Mouse (Mus musculus) forebrain, embryonic 16.5 days (tissue): ENCODE measurements around the gene Sh3gl3. TPM values are rescaled to one million over a fixed set of nuclear protein-coding genes. Genes with fewer than 3 reads are reported as not detected.

Experiments used
- ATAC-seq: fragments of 200-750 bp; cut with Nextera tagmentation; 2 replicates; pipeline ENCODE4 v1.8.0; 2017; ENCODE audit warnings: mild to moderate bottlenecking, moderate library complexity
- H3K27ac ChIP-seq: fragments of 300-500 bp; sonication (generic); 2 replicates; pipeline ENCODE4 v1.5.1; 2014; ENCODE audit warnings: low read length, control low read depth
- H3K27me3 ChIP-seq: fragments of 300-500 bp; sonication (generic); replicated peaks from 2 replicates; pipeline ENCODE4 v1.6.1; 2014; ENCODE audit warnings: low read length; ENCODE audit not compliant: control insufficient read depth, insufficient read depth
- H3K36me3 ChIP-seq: fragments of 300-500 bp; sonication (generic); 2 replicates; pipeline ENCODE4 v1.6.1; 2014; ENCODE audit not compliant: control insufficient read depth, insufficient read depth
- H3K4me1 ChIP-seq: fragments of 300-500 bp; sonication (generic); replicated peaks from 2 replicates; pipeline ENCODE4 v1.6.1; 2014; ENCODE audit warnings: low read length; ENCODE audit not compliant: control insufficient read depth, insufficient read depth
- H3K4me2 ChIP-seq: fragments of 300-500 bp; sonication (generic); 2 replicates; pipeline ENCODE4 v1.6.1; 2014; ENCODE audit warnings: mild to moderate bottlenecking, low read length, control low read depth
- H3K4me3 ChIP-seq: fragments of 300-500 bp; sonication (generic); replicated peaks from 2 replicates; pipeline ENCODE4 v1.5.1; 2014; ENCODE audit warnings: mild to moderate bottlenecking, low read length, control low read depth
- H3K9ac ChIP-seq: fragments of 300-500 bp; sonication (generic); replicated peaks from 2 replicates; pipeline ENCODE4 v1.6.1; 2014; ENCODE audit warnings: low read depth, low read length, control low read depth
- H3K9me3 ChIP-seq: fragments of 300-500 bp; sonication (generic); 2 replicates; pipeline ENCODE4 v1.6.1; 2016; ENCODE audit warnings: low read length; ENCODE audit not compliant: control insufficient read depth
- WGBS: fragments of 180-500 bp; shearing (Covaris S2); extraction: QIAGEN DNeasy Blood & Tissue Kit; methylation state at CpG from one replicate; pipeline ENCODE4 v1.1.7; 2014; 5-methylcytosine and 5-hydroxymethylcytosine counted together
- polyA plus RNA-seq: library from polyadenylated mRNA; unstranded; fragments of >200 nt; fragmentation: Nextera tagmentation; extraction: Ambion mirVana; gene quantifications from 2 replicates; pipeline ENCODE4 v1.2.1, GENCODE M21; 2015

Gene Sh3gl3
- polyA plus RNA-seq, 1 experiment from 2014 or later, result 63.4 TPM

- peak overlapping the region; percentile 11; the same call in 1 of the 2 replicates for H3K27ac ChIP-seq
- H3K9ac ChIP-seq, result no peak overlapping the region
- 59% methylated on average over 10 of the region's 10 CpGs for WGBS
Observed at GRCm38 (mm10) chr7:82248953-82249695, 75.5 kb downstream of the Sh3gl3 start.

GRCm38 (mm10) chr7:82253309-82253708 is 79.7 kb downstream of the Sh3gl3 start:
- Histone ChIP-seq H3K36me3 (no peaks in the 10 kb centered on the region), H3K4me3 (no peak overlapping the region), H3K4me1 (0 out of 2 replicates have a peak, but pooled peaks cover 5% of the 10 kb centered on the region), H3K4me2 (no peak overlapping the region), H3K9me3 (no peaks in the 10 kb centered on the region), H3K9ac (no peak overlapping the region), H3K27me3 (no peaks in the 10 kb centered on the region), H3K27ac (no peak overlapping the region)
- ATAC-seq, result no peak
- WGBS, result 81% methylated on average over 1 of the region's 1 CpGs

More at GRCm38 (mm10) chr7:82248953-82249695, 75.5 kb downstream of the Sh3gl3 start:
- ATAC-seq, result peak; percentile 59
- no peaks in the 10 kb centered on the region for H3K36me3 ChIP-seq
- no peaks in the 10 kb centered on the region for H3K27me3 ChIP-seq
- H3K9me3 ChIP-seq, result no peaks in the 10 kb centered on the region
- no peak overlapping the region for H3K4me2 ChIP-seq
- H3K4me3 ChIP-seq, result no peak overlapping the region
- H3K4me1 ChIP-seq, result 0 out of 2 replicates have a peak, but pooled peaks cover 5% of the 10 kb centered on the region

- Histone ChIP-seq H3K27me3 (no peaks in the 10 kb centered on the region), H3K27ac (no peak overlapping the region), H3K9me3 (no peaks in the 10 kb centered on the region), H3K4me2 (no peak overlapping the region), H3K4me1 (no peaks in the 10 kb centered on the region), H3K36me3 (no peaks in the 10 kb centered on the region), H3K9ac (no peak overlapping the region), H3K4me3 (no peak overlapping the region)
- ATAC-seq, result no peak
- 71% methylated on average over 6 of the region's 6 CpGs for WGBS
Observed at GRCm38 (mm10) chr7:82256936-82257335, 83.3 kb downstream of the Sh3gl3 start.

GRCm38 (mm10) chr7:82257530-82257929 is 83.9 kb downstream of the Sh3gl3 start:
- Histone ChIP-seq H3K9me3 (no peaks in the 10 kb centered on the region), H3K9ac (no peak overlapping the region), H3K4me3 (no peak overlapping the region), H3K4me1 (no peaks in the 10 kb centered on the region), H3K36me3 (no peaks in the 10 kb centered on the region), H3K27ac (no peak overlapping the region), H3K27me3 (no peaks in the 10 kb centered on the region), H3K4me2 (no peak overlapping the region)
- no peak for ATAC-seq
- 95% methylated on average over 4 of the region's 4 CpGs for WGBS

GRCm38 (mm10) chr7:82260210-82260609 is 86.6 kb downstream of the Sh3gl3 start:
- no peaks in the 10 kb centered on the region for H3K4me1 ChIP-seq
- ATAC-seq, result no peak
- 69% methylated on average over 6 of the region's 6 CpGs for WGBS
- no peak overlapping the region for H3K4me3 ChIP-seq
- no peaks in the 10 kb centered on the region for H3K27me3 ChIP-seq
- H3K9ac ChIP-seq, result no peak overlapping the region
- no peak overlapping the region for H3K27ac ChIP-seq
- H3K9me3 ChIP-seq, result no peaks in the 10 kb centered on the region
- H3K36me3 ChIP-seq, result no peaks in the 10 kb centered on the region
- H3K4me2 ChIP-seq, result no peak overlapping the region

- no peaks in the 10 kb centered on the region for H3K4me1 ChIP-seq
- no peak; the same call in 1 of the 2 replicates for ATAC-seq
- no peak overlapping the region for H3K27ac ChIP-seq
- H3K9ac ChIP-seq, result no peak overlapping the region
- 19% methylated on average over 8 of the region's 8 CpGs for WGBS
- no peak overlapping the region for H3K4me3 ChIP-seq
- no peaks in the 10 kb centered on the region for H3K9me3 ChIP-seq
- no peaks in the 10 kb centered on the region for H3K36me3 ChIP-seq
- no peaks in the 10 kb centered on the region for H3K27me3 ChIP-seq
- no peak overlapping the region for H3K4me2 ChIP-seq
Observed at GRCm38 (mm10) chr7:82263141-82263540, 89.5 kb downstream of the Sh3gl3 start.

GRCm38 (mm10) chr7:82264119-82264518 is 90.5 kb downstream of the Sh3gl3 start:
- Histone ChIP-seq H3K4me2 (no peak overlapping the region), H3K27me3 (no peaks in the 10 kb centered on the region), H3K9me3 (no peaks in the 10 kb centered on the region), H3K4me1 (no peaks in the 10 kb centered on the region), H3K4me3 (no peak overlapping the region), H3K9ac (no peak overlapping the region), H3K36me3 (no peaks in the 10 kb centered on the region), H3K27ac (no peak overlapping the region)
- 72% methylated on average over 2 of the region's 2 CpGs for WGBS
- ATAC-seq, result no peak

- no peak overlapping the region for H3K27ac ChIP-seq
- ATAC-seq, result no peak
- 69% methylated on average over 4 of the region's 4 CpGs for WGBS
- H3K4me1 ChIP-seq, result no peaks in the 10 kb centered on the region
- H3K9ac ChIP-seq, result no peak overlapping the region
- no peak overlapping the region for H3K4me2 ChIP-seq
- no peak overlapping the region for H3K4me3 ChIP-seq
- H3K36me3 ChIP-seq, result no peaks in the 10 kb centered on the region
- H3K27me3 ChIP-seq, result no peaks in the 10 kb centered on the region
- H3K9me3 ChIP-seq, result no peaks in the 10 kb centered on the region
Observed at GRCm38 (mm10) chr7:82265365-82265764, 91.7 kb downstream of the Sh3gl3 start.

- Histone ChIP-seq H3K27ac (no peak overlapping the region), H3K9ac (no peak overlapping the region), H3K9me3 (no peaks in the 10 kb centered on the region), H3K4me1 (no peaks in the 10 kb centered on the region), H3K27me3 (no peaks in the 10 kb centered on the region), H3K4me2 (no peak overlapping the region), H3K36me3 (no peaks in the 10 kb centered on the region), H3K4me3 (no peak overlapping the region)
- no peak for ATAC-seq
- 12% methylated on average over 1 of the region's 1 CpGs for WGBS
Observed at GRCm38 (mm10) chr7:82269948-82270347, 96.3 kb downstream of the Sh3gl3 start.
